Mouse (Mus musculus) left cerebral cortex, adult 8-10 months (tissue): ENCODE measurements around the gene Usp44. TPM values are rescaled to one million over a fixed set of nuclear protein-coding genes. Genes with fewer than 3 reads are reported as not detected.
A peak's percentile ranks its signal among the peaks of the same experiment; 100 is the strongest.

ENCODE experiments used
- DNase-seq, 2 experiments: peaks; one replicate each; pipeline ENCODE4 v3.0.0; 2022; ENCODE audit warnings: low spot score in 2 of 2
- total RNA-seq, 4 experiments: library from RNA; stranded (reverse); gene quantifications; 2 replicates each; pipeline ENCODE4 v1.2.4; 2022

Gene Usp44
- total RNA-seq, 4 experiments from 2014 or later = not detected

DNA sequence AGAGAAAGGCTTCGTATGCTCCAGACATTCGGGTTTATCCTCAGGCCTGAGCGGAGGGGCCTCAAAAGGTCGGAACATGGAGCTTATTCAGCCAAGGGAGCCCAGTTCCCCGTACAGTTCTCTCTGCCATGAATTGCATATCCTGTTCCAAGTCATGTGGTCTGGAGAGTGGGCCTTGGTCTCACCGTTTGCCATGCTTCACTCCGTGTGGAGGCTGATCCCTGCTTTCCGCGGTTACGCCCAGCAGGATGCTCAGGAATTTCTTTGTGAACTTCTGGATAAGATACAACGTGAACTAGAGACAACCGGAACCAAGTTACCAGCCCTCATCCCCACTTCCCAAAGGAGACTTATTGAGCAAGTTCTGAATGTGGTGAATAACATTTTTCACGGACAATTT lies 15.4 kb downstream of the Usp44 start:
- DNase-seq = no peak

DNA sequence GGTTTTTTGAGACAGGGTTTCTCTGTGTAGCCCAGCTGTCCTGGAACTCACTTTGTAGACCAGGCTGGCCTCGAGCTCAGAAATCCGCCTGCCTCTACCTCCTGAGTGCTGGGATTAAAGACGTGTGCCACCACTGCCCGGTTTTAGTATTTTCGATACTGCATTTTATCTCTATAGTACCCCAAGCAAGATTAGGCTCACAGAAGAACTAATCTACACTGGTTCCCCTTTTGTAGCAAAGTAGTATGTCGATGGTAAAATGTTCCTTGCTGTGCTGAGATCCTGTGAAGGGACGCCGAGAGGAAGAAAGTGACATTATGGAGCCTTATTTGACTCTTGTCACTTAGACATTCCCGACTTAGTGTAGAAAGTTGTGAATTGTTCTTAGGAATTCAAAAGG lies 23.8 kb downstream of the Usp44 start:
- DNase-seq = no peak

- DNase-seq = no peak
Measured at GRCm38 (mm10) chr10:93856095-93856494, 24.7 kb downstream of the Usp44 start.

GRCm38 (mm10) chr10:93868401-93868800 lies 37.0 kb downstream of the Usp44 start:
- no peak for DNase-seq

GRCm38 (mm10) chr10:93868886-93869285 lies 37.5 kb downstream of the Usp44 start:
- DNase-seq = no peak

DNA sequence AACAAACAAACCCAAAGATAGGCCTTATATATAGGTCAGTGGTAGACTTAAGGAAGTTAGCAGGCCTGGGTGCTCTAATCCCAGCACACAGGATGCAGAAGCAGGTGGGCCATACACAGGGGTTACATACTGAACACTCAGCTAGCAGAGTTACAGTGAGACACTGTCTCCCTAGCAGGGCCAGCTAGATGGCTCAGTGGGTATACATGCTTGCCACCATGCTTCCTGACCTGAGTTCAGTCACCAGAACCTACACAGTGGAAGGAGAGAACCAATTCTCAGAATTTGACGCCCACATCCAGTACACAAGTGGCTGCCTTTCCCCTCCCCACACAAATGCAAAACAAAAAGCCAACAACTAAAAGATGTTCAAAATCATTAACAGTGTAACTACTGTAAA lies 45.4 kb downstream of the Usp44 start:
- no peak for DNase-seq

DNA sequence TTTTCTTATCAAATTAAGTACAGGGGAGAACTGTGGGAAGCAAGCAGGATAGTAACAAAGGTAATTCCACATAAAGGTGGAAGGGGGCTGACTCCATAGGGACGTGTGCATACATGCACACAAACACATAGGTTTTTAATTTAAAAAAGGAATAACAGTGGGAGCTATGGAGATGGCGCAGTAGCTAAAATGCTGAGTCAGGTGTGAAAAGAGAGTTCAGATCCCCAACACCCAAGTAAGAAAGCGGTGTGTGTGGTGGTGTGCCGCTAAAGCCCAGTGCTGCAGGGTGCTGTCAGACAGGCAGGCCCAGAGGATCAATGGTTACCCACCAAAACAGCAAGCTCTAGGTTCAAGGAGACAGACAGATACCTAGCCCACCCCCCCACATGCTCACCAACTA lies 47.4 kb downstream of the Usp44 start:
- no peak for DNase-seq

DNA sequence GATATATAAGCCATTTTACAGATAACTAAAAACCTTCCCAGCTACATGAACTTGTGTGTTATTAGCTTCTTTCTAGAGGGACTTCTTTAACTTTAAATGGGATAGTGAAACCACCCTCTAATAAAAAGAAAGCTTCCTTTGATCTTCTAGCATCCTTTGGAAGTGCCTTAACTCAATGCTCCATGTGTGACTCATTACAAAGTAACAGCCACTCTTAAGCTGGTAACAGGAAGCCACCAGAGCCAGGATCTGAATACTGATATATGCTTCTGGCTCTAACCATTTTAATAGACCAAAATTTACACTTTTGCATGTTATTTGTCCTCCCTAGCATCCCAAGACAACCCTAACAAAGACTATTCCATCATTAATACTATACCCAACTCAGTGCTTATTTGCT lies 50.6 kb downstream of the Usp44 start:
- DNase-seq = no peak

- no peak for DNase-seq
Measured at GRCm38 (mm10) chr10:93882738-93883364, 51.5 kb downstream of the Usp44 start.

DNA sequence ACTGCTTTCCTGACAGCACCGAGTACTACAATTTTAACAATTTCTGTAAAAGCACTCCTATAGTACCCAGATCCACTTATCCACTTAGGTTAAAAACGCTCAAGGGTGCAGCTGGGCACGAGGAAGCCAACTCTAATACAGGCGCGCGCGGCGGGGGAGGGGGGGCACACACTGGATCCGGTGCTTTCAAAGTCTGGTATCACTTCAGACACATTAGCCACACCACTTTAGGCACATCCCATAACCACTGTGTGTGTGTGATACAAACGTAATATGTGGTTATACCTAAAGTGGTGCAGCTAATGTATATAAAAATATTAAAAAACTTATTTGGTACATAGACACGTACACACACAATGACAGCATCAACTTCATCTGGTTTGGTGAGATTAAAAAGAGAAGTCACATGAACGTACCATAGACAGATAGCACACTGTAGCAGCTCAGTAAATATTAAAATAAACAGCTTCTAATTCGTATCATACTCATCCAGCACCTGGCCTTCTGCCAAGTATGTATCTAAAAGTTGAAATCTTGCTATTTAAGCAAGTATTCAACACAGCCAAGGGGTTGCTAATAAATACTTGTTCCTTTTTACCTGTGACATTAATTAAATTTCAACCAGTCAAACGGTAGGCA lies 54.6 kb downstream of the Usp44 start:
- DNase-seq = no peak

GRCm38 (mm10) chr10:93888590-93888934 lies 57.2 kb downstream of the Usp44 start:
- no peak for DNase-seq

GRCm38 (mm10) chr10:93888935-93889578 lies 57.7 kb downstream of the Usp44 start:
- peak; percentile 14 to 35 for DNase-seq

GRCm38 (mm10) chr10:93889579-93889950 lies 58.2 kb downstream of the Usp44 start:
- peak; percentile 77 to 80 for DNase-seq

DNA sequence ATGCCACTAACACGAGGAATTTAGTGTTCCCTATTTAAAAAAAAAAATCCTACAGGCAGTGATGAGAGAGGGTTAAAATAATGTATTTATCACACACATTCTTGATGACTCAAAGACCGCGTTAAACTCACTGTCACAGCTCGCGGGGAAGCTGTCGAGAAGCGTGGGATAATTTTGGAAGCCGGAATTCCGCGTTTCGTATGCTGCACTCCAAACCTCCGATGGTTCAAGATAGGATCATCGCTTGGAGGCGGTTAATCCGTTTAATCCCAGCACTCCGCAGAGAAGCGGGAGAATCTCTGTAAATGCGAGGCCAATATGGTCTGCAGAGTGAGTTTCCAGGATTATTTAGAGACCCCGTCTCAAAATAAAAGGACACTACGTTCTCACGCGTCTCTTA lies 58.6 kb downstream of the Usp44 start:
- DNase-seq = peak in 1 of 2 experiments; percentile 31

GRCm38 (mm10) chr10:93890565-93890964 lies 59.2 kb downstream of the Usp44 start:
- DNase-seq = no peak

DNA sequence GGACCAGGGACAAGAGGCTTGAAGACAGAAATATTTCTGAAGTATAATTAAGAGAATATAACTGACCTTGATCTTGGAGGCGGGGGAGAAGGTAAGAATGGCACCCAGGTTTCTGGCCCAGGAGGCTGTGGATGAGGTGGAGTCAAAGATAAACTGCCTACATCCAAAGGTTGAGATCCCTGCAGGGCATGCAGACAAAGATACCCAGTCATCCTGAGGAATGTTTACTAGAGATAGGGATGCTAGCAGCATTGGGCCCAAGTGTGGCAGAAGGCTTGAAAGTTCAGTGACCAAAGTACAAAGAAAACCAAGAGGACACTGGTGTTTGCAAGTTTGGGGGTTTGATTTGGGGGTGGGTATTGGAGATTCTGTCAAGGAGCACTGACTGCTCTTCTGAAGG lies 59.7 kb downstream of the Usp44 start:
- DNase-seq = no peak

- no peak for DNase-seq
Measured at GRCm38 (mm10) chr10:93892551-93892950, 61.2 kb downstream of the Usp44 start.

DNA sequence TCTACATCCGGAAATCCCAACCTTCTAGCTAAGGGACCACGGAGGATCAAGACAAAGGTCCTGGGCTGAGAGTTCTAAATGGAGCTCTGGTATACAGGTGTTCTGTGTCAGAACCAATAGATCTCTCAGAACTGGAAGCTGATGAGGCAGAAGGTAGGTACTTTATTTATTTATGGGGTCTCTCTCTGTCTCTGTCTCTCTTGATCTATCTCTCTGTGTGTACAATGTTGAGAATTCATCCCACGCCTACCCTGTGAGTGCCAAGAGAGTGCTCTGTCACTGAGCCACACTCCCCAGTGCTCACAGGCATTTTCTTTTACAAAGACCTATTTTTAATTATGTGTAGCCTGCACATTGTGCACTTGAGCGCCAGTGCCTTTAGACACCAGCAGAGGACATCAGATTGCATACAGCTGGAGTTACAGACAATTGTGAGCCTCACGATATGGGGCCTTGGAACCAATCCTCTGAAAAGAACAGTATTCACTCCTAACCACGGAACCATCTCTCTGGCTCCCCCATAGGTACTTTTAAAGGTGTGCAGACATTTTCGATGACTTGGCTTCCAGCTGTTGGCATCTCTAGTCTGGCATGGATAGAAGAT lies 65.8 kb downstream of the Usp44 start, which contains the start of gene Metap2:
Gene Metap2, minus strand, starts transcription at position 51 of the 604 bp plus-strand sequence.
- DNase-seq = no peak

DNA sequence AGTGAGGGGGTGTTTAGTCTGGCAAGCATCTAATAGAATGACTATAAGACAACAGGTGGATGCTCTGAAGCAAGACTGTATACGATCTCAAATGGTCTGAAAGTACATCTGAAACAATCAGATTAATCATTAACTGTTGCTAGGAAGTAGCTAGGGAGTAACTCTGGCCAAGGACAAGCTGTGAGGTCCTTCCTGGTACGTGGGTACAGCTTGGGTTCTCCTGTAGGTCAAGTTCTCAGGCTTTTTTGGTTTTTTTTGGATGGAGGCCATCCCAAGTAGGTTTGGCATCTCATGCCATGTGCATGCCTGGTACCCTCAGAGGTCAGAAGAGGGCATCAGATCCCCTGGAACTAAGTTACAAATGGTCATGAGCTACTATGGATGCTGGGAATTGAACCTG lies 67.9 kb downstream of the Usp44 start:
- no peak for DNase-seq

DNA sequence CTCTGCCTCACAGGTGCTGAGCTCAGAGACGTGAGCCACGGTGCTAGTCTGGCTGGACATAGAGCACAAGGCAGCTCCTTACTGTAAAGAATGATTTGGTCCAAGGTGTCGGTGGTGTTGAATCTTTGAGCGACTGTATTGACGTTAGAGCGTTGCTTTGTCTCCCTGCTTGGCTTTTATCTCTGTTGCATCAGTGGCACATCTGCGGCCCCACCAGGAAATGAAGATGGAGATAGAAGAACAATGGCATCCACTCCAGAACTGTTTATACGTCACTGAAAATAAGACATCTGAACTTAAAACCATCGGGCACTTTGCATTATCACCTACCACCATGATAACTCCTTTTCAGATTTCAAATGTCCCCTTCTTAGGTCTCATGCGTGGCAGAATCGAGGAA lies 68.6 kb downstream of the Usp44 start:
- DNase-seq = no peak

- no peak for DNase-seq
Measured at GRCm38 (mm10) chr10:93907376-93907775, 76.0 kb downstream of the Usp44 start.
